22 mouse cellular contexts compared by ENCODE assay signal in genomic region chr6:50734701-50735100, GRCm38 (mm10).
DNase-seq lines count a peak whose midpoint lies in the region; ATAC-seq and TF ChIP-seq lines count a peak whose summit lies in the region.
"Had no signal": no experiment of that assay in that cellular context is flagged by ENCODE, and none has a peak within 500 bp of the region (broad histone marks: within the 10 kb centered on the region; RNA-seq: fewer than 3 reads in every experiment).

No protein-coding gene starts in this region.

- no peak overlapping the region for H3K4me2 ChIP-seq in liver, embryonic 12.5 days
- H3K4me2 ChIP-seq in midbrain, embryonic 13.5 days (replicated peaks), result no peak overlapping the region
- no peak overlapping the region for H3K4me2 ChIP-seq in midbrain, embryonic 16.5 days (ENCODE audit: low read length)
- H3K4me2 ChIP-seq in midbrain, embryonic 14.5 days (ENCODE audit: low read length), result no peak overlapping the region
- no peak overlapping the region for H3K4me2 ChIP-seq in midbrain, postnatal 0 days (ENCODE audit: low read depth, low read length, poor library complexity, severe bottlenecking)

- ATAC-seq in liver, embryonic 12.5 days, result no peak
- ATAC-seq in midbrain, embryonic 13.5 days, result no peak
- no peak for ATAC-seq in midbrain, embryonic 16.5 days
- ATAC-seq in midbrain, embryonic 14.5 days (ENCODE audit: low FRiP score, low TSS enrichment), result no peak
- ATAC-seq in midbrain, postnatal 0 days (ENCODE audit: low FRiP score), result no peak
- ATAC-seq: activated CD4-positive, CD25-positive, alpha-beta regulatory T cell, adult 4 months; CD4-positive, CD25-positive, alpha-beta regulatory T cell, adult 4 months; Patski had no signal

- H3K9me3 ChIP-seq in liver, embryonic 12.5 days (replicated peaks), result no peaks in the 10 kb centered on the region
- H3K9me3 ChIP-seq in midbrain, embryonic 13.5 days, result no peaks in the 10 kb centered on the region
- no peaks in the 10 kb centered on the region for H3K9me3 ChIP-seq in midbrain, embryonic 16.5 days (replicated peaks; ENCODE audit: control insufficient read depth, low read length, poor library complexity, severe bottlenecking)
- no peaks in the 10 kb centered on the region for H3K9me3 ChIP-seq in midbrain, embryonic 14.5 days (ENCODE audit: control insufficient read depth, low read length)
- no peaks in the 10 kb centered on the region for H3K9me3 ChIP-seq in midbrain, postnatal 0 days (ENCODE audit: low read length)
- H3K9me3 ChIP-seq: G1E had no signal

- no peak overlapping the region for H3K4me3 ChIP-seq in liver, adult 2 months (ENCODE audit: insufficient read depth, low read depth, low read length)
- H3K4me3 ChIP-seq in liver, embryonic 12.5 days, result no peak overlapping the region
- H3K4me3 ChIP-seq in midbrain, embryonic 13.5 days (replicated peaks), result no peak overlapping the region
- no peak overlapping the region for H3K4me3 ChIP-seq in midbrain, embryonic 16.5 days (ENCODE audit: low read depth, low read length)
- H3K4me3 ChIP-seq in midbrain, embryonic 14.5 days (replicated peaks; ENCODE audit: low read depth, low read length), result no peak overlapping the region
- H3K4me3 ChIP-seq in midbrain, postnatal 0 days (ENCODE audit: low read depth, low read length), result no peak overlapping the region

- H3K27ac ChIP-seq in liver, adult 2 months (replicated peaks; ENCODE audit: insufficient read depth, low read depth, low read length), result no peak overlapping the region; the same call in 1 of the 2 replicates
- H3K27ac ChIP-seq in liver, embryonic 12.5 days, result no peak overlapping the region
- 0 out of 2 replicates have a peak overlapping the region, but pooled peaks have one; percentile 65 for H3K27ac ChIP-seq in midbrain, embryonic 13.5 days
- H3K27ac ChIP-seq in midbrain, embryonic 16.5 days (ENCODE audit: low read length), result no peak overlapping the region
- 0 out of 2 replicates have a peak overlapping the region, but pooled peaks have one; percentile 57 for H3K27ac ChIP-seq in midbrain, embryonic 14.5 days (replicated peaks; ENCODE audit: low read depth, low read length)
- no peak overlapping the region for H3K27ac ChIP-seq in midbrain, postnatal 0 days (ENCODE audit: low read depth, low read length)

- peaks cover 12% of the 10 kb centered on the region for H3K4me1 ChIP-seq in liver, adult 2 months (ENCODE audit: control insufficient read depth, insufficient read depth, low read length)
- no peaks in the 10 kb centered on the region for H3K4me1 ChIP-seq in liver, embryonic 12.5 days
- peaks cover 20% of the 10 kb centered on the region; the same call in 1 of the 2 replicates for H3K4me1 ChIP-seq in midbrain, embryonic 13.5 days (replicated peaks)
- no peaks in the 10 kb centered on the region for H3K4me1 ChIP-seq in midbrain, embryonic 16.5 days (ENCODE audit: control insufficient read depth, insufficient read depth, low read length)
- H3K4me1 ChIP-seq in midbrain, embryonic 14.5 days (ENCODE audit: control insufficient read depth, insufficient read depth, low read length), result 0 out of 2 replicates have a peak, but pooled peaks cover 12% of the 10 kb centered on the region
- H3K4me1 ChIP-seq in midbrain, postnatal 0 days (ENCODE audit: insufficient read depth, low read length), result no peaks in the 10 kb centered on the region

- no peak overlapping the region for H3K9ac ChIP-seq in liver, adult 2 months (ENCODE audit: low read depth, low read length)
- H3K9ac ChIP-seq in liver, embryonic 12.5 days, result no peak overlapping the region
- H3K9ac ChIP-seq in midbrain, embryonic 13.5 days (replicated peaks), result no peak overlapping the region
- no peak overlapping the region for H3K9ac ChIP-seq in midbrain, embryonic 16.5 days (ENCODE audit: low read depth, low read length)
- no peak overlapping the region for H3K9ac ChIP-seq in midbrain, embryonic 14.5 days (replicated peaks; ENCODE audit: low read length)
- H3K9ac ChIP-seq in midbrain, postnatal 0 days (replicated peaks; ENCODE audit: low read length, poor library complexity, severe bottlenecking), result no peak overlapping the region

- TF ChIP-seq POLR2A in liver, adult 2 months (IDR thresholded peaks at IDR 0.05; ENCODE audit: extremely low read depth, insufficient read depth, low read length), result no peak

- 21% methylated on average over 2 of the region's 2 CpGs for WGBS in liver, adult 2 months
- 79% methylated on average over 2 of the region's 2 CpGs for WGBS in liver, embryonic 12.5 days (ENCODE audit: insufficient replicate concordance)
- WGBS in midbrain, embryonic 13.5 days, result 97% methylated on average over 2 of the region's 2 CpGs
- 94% methylated on average over 2 of the region's 2 CpGs for WGBS in midbrain, embryonic 16.5 days
- WGBS in midbrain, embryonic 14.5 days, result 98% methylated on average over 2 of the region's 2 CpGs
- 94% methylated on average over 2 of the region's 2 CpGs for WGBS in midbrain, postnatal 0 days

- peak; percentile 24 for DNase-seq in heart, adult 11 months
- no peak for DNase-seq in heart, postnatal 14 days
- peak; percentile 95 for DNase-seq in liver, adult 2 months (ENCODE audit: extremely low read depth, low read depth, low spot score)
- no peak for DNase-seq in midbrain, embryonic 14.5 days
- DNase-seq in midbrain, postnatal 0 days (ENCODE audit: low spot score), result no peak
- DNase-seq: adrenal gland, adult 2 months; adrenal gland, adult 8-10 months; adrenal gland, postnatal 10 days; adrenal gland, postnatal 14 days; adrenal gland, postnatal 25 days; adrenal gland, postnatal 36 days; B cell, adult 2 months; cerebellum, adult 11 months; cerebellum, adult 11-12 months had no signal

- no peaks in the 10 kb centered on the region for H3K36me3 ChIP-seq in liver, adult 2 months (ENCODE audit: control insufficient read depth, insufficient read depth, low read length)
- H3K36me3 ChIP-seq in liver, embryonic 12.5 days, result no peaks in the 10 kb centered on the region
- H3K36me3 ChIP-seq in midbrain, embryonic 13.5 days, result no peaks in the 10 kb centered on the region
- H3K36me3 ChIP-seq in midbrain, embryonic 16.5 days (ENCODE audit: control insufficient read depth, insufficient read depth, low read length), result no peaks in the 10 kb centered on the region
- H3K36me3 ChIP-seq in midbrain, embryonic 14.5 days (ENCODE audit: control insufficient read depth, insufficient read depth, low read length), result no peaks in the 10 kb centered on the region
- no peaks in the 10 kb centered on the region for H3K36me3 ChIP-seq in midbrain, postnatal 0 days (ENCODE audit: insufficient read depth, low read length)
- H3K36me3 ChIP-seq: G1E had no signal

- H3K27me3 ChIP-seq in liver, adult 2 months (ENCODE audit: control insufficient read depth, insufficient read depth, low read length), result no peaks in the 10 kb centered on the region
- no peaks in the 10 kb centered on the region for H3K27me3 ChIP-seq in liver, embryonic 12.5 days (replicated peaks)
- no peaks in the 10 kb centered on the region for H3K27me3 ChIP-seq in midbrain, embryonic 13.5 days
- no peaks in the 10 kb centered on the region for H3K27me3 ChIP-seq in midbrain, embryonic 16.5 days (ENCODE audit: control insufficient read depth, insufficient read depth, low read depth, low read length)
- no peaks in the 10 kb centered on the region for H3K27me3 ChIP-seq in midbrain, embryonic 14.5 days (ENCODE audit: control insufficient read depth, insufficient read depth, low read length)
- no peaks in the 10 kb centered on the region for H3K27me3 ChIP-seq in midbrain, postnatal 0 days (ENCODE audit: insufficient read depth, low read length)
- H3K27me3 ChIP-seq: CH12.LX had no signal

- intact Hi-C loops in heart, postnatal 14 days (cut with DNase I), result no loop called here

- H3K79me2 ChIP-seq in liver, adult 2 months (ENCODE audit: control insufficient read depth, insufficient read depth, low read length), result no peaks in the 10 kb centered on the region

- no peak for TF ChIP-seq CTCF in liver, adult 2 months (IDR thresholded peaks at IDR 0.05; ENCODE audit: low read depth, low read length)
- no peak for TF ChIP-seq CTCF in midbrain, postnatal 0 days (IDR thresholded peaks at IDR 0.05)

Comparison
In these comparisons a context has a peak if more than half of its experiments do, and no peak if none do; other contexts are left out.
1. DNase-seq: peak in heart, adult 11 months (single experiment) and liver, adult 2 months (single experiment); none in heart, postnatal 14 days (0 of 2), midbrain, embryonic 14.5 days (single experiment) and midbrain, postnatal 0 days (single experiment).
2. H3K27ac ChIP-seq: peak in midbrain, embryonic 13.5 days (single experiment) and midbrain, embryonic 14.5 days (single experiment); none in liver, adult 2 months (single experiment), liver, embryonic 12.5 days (single experiment), midbrain, embryonic 16.5 days (single experiment) and midbrain, postnatal 0 days (single experiment).